Mouse (Mus musculus) myocyte (in vitro differentiated cells): ENCODE data around the gene Vps4b.

Experiments used
- CEBPB ChIP-seq: IDR thresholded peaks from 2 replicates; pipeline ENCODE4 v1.6.1; 2011; ENCODE audit warnings: mild to moderate bottlenecking, moderate library complexity; ENCODE audit not compliant: poor library complexity, insufficient read depth, severe bottlenecking
- E2F4 ChIP-seq: IDR thresholded peaks from one replicate; pipeline ENCODE4 v1.6.1; 2011; ENCODE audit warnings: mild to moderate bottlenecking, control low read depth, moderate library complexity; ENCODE audit not compliant: insufficient read depth
- MAX ChIP-seq: IDR thresholded peaks from one replicate; pipeline ENCODE4 v1.6.1; 2011; ENCODE audit warnings: low read depth, mild to moderate bottlenecking, control low read depth
- MYOD1 ChIP-seq, 3 experiments: IDR thresholded peaks; one replicate each; pipeline ENCODE4 v1.6.1; 2011; ENCODE audit warnings: control low read depth in 2 of 3, low read depth in 2 of 3, mild to moderate bottlenecking in 2 of 3, moderate library complexity in 1 of 3; ENCODE audit not compliant: insufficient read length in 2 of 3, control insufficient read depth in 1 of 3
- POLR2A ChIP-seq: IDR thresholded peaks from one replicate; pipeline ENCODE4 v1.6.1; 2011; ENCODE audit warnings: low read depth, mild to moderate bottlenecking, control low read depth, moderate library complexity; ENCODE audit not compliant: insufficient read length
- POLR2AphosphoS2 ChIP-seq: IDR thresholded peaks from one replicate; pipeline ENCODE4 v1.6.1; 2011; ENCODE audit warnings: low read depth, control low read depth; ENCODE audit not compliant: insufficient read length
- TCF12 ChIP-seq: IDR thresholded peaks from one replicate; pipeline ENCODE4 v1.6.1; 2011; ENCODE audit warnings: mild to moderate bottlenecking, control low read depth; ENCODE audit not compliant: poor library complexity, insufficient read depth, severe bottlenecking
- USF1 ChIP-seq: IDR thresholded peaks from one replicate; pipeline ENCODE4 v1.6.1; 2011; ENCODE audit warnings: low read depth, mild to moderate bottlenecking, control low read depth, moderate library complexity

DNA sequence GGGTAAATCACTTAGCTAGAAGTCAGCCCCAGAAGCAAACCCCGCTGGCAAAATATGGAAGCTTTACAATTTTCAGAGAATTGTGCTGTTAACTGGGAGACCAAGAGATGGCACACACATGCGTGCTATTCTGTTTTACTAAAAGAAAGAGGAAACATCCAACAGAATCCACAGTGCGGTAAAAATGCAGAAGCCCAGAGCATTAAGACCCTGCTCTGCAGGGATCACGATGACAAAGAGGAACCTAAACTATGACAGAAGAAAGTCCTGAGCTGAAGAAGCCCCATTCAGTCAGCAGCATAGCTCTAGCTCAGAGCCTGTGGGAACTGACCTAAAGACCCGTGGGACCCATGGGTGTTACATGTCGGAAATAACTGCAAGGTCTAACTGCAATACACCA, 18.7 kb upstream of the Vps4b start:
- no peak for TF ChIP-seq MYOD1 (IDR thresholded peaks at IDR 0.05; ENCODE audit: control insufficient read depth in 1 of 3, insufficient read length in 2 of 3, low read depth in 2 of 3)
- no peak for TF ChIP-seq POLR2A
- TF ChIP-seq USF1: no peak
- TF ChIP-seq POLR2AphosphoS2: no peak
- no peak for TF ChIP-seq MAX
- no peak for TF ChIP-seq CEBPB
- TF ChIP-seq E2F4: no peak
- no peak for TF ChIP-seq TCF12
